In genomic region chr11:62929799-62930198, GRCm38 (mm10) we compare ENCODE assay signal across 9 mouse cellular contexts. TPM values are rescaled to one million over a fixed set of nuclear protein-coding genes. Genes with fewer than 3 reads are reported as not detected.
DNase-seq lines count a peak whose midpoint lies in the region; ATAC-seq and TF ChIP-seq lines count a peak whose summit lies in the region.
"Had no signal": no experiment of that assay in that cellular context is flagged by ENCODE, and none has a peak within 500 bp of the region (broad histone marks: within the 10 kb centered on the region; RNA-seq: fewer than 3 reads in every experiment).

No protein-coding gene starts in this region.

- TF ChIP-seq POLR2A in CH12.LX (IDR thresholded peaks at IDR 0.05; ENCODE audit: low read depth, low read length), result no peak
- no peak for TF ChIP-seq POLR2A in kidney, adult 2 months (IDR thresholded peaks at IDR 0.05; ENCODE audit: low read depth, low read length)

- WGBS in kidney, adult 2 months, result 44% methylated on average over 3 of the region's 3 CpGs
- WGBS in liver, embryonic 15.5 days (ENCODE audit: insufficient replicate concordance), result 13% methylated on average over 3 of the region's 3 CpGs
- 69% methylated on average over 3 of the region's 3 CpGs for WGBS in forebrain, embryonic 10.5 days
- 79% methylated on average over 3 of the region's 3 CpGs for WGBS in forebrain, embryonic 12.5 days

- no peaks in the 10 kb centered on the region for H3K79me2 ChIP-seq in CH12.LX (replicated peaks; ENCODE audit: control insufficient read depth, extremely low read depth, insufficient read depth, poor library complexity, severe bottlenecking)

- H3K27ac ChIP-seq in CH12.LX (ENCODE audit: insufficient read depth, low read depth), result no peak overlapping the region
- peak overlapping the region; percentile 48; the same call in 1 of the 2 replicates for H3K27ac ChIP-seq in kidney, adult 2 months (ENCODE audit: insufficient read depth, low read depth, low read length)
- no peak overlapping the region for H3K27ac ChIP-seq in liver, embryonic 15.5 days (replicated peaks)
- no peak overlapping the region for H3K27ac ChIP-seq in forebrain, embryonic 10.5 days
- no peak overlapping the region for H3K27ac ChIP-seq in forebrain, embryonic 12.5 days
- H3K27ac ChIP-seq: midbrain, embryonic 12.5 days had no signal

- H3K27me3 ChIP-seq in CH12.LX (replicated peaks), result no peaks in the 10 kb centered on the region
- H3K27me3 ChIP-seq in kidney, adult 2 months (replicated peaks; ENCODE audit: control insufficient read depth, insufficient read depth, low read length), result no peaks in the 10 kb centered on the region
- no peaks in the 10 kb centered on the region for H3K27me3 ChIP-seq in liver, embryonic 15.5 days
- no peaks in the 10 kb centered on the region for H3K27me3 ChIP-seq in forebrain, embryonic 10.5 days (ENCODE audit: poor library complexity, severe bottlenecking)
- H3K27me3 ChIP-seq in forebrain, embryonic 12.5 days, result no peaks in the 10 kb centered on the region
- H3K27me3 ChIP-seq: midbrain, embryonic 12.5 days had no signal

- H3K9me3 ChIP-seq in CH12.LX (replicated peaks; ENCODE audit: low read length), result peaks cover 3% of the 10 kb centered on the region
- no peaks in the 10 kb centered on the region for H3K9me3 ChIP-seq in liver, embryonic 15.5 days (replicated peaks)
- H3K9me3 ChIP-seq in forebrain, embryonic 10.5 days, result no peaks in the 10 kb centered on the region
- no peaks in the 10 kb centered on the region for H3K9me3 ChIP-seq in forebrain, embryonic 12.5 days
- H3K9me3 ChIP-seq: midbrain, embryonic 12.5 days had no signal

- H3K9ac ChIP-seq in CH12.LX (ENCODE audit: insufficient read depth, low read depth), result no peak overlapping the region
- no peak overlapping the region for H3K9ac ChIP-seq in liver, embryonic 15.5 days
- H3K9ac ChIP-seq in forebrain, embryonic 12.5 days, result no peak overlapping the region
- H3K9ac ChIP-seq: midbrain, embryonic 12.5 days had no signal

- DNase-seq in embryo, embryonic 10 days (ENCODE audit: low spot score), result peak; percentile 45
- DNase-seq in embryo, embryonic 11 days, result no peak
- DNase-seq in CH12.LX (ENCODE audit: extremely low read depth), result peak; percentile 66
- DNase-seq in kidney, adult 2 months, result peak; percentile 86
- no peak for DNase-seq in forebrain, embryonic 10.5 days (ENCODE audit: extremely low spot score, low spot score)
- no peak for DNase-seq in retina, postnatal 1 day

- peak; percentile 34; the same call in 1 of the 2 replicates for TF ChIP-seq EP300 in CH12.LX (IDR thresholded peaks at IDR 0.05; ENCODE audit: low read length)

- peak; percentile 36 for TF ChIP-seq RAD21 in CH12.LX (IDR thresholded peaks at IDR 0.05; ENCODE audit: low read depth, low read length)

- in situ Hi-C loops in CH12.LX (cut with MboI; ENCODE audit: low pct_ligation_motif_present, low pct_unique_long_range_greater_than_20kb, low sequenced_read_pairs), result no loop called here

- TF ChIP-seq CTCF in CH12.LX (conservative IDR thresholded peaks at IDR 0.05 in 1 of 2, IDR thresholded peaks at IDR 0.05 in 1 of 2; ENCODE audit: low read depth in 2 of 2, low read length in 2 of 2), result peak in 1 of 2 experiments; percentile 36; a peak in 2 of 4 replicates
- TF ChIP-seq CTCF in kidney, adult 2 months (conservative IDR thresholded peaks at IDR 0.05; ENCODE audit: insufficient read depth, insufficient read length, low read depth, low read length), result no peak

- H3K4me3 ChIP-seq in CH12.LX (replicated peaks in 1 of 3; ENCODE audit: low read depth in 2 of 3, low read length in 2 of 3, poor library complexity in 1 of 3), result no peak overlapping the region
- H3K4me3 ChIP-seq in kidney, adult 2 months (ENCODE audit: insufficient read depth, low read depth, low read length), result no peak overlapping the region
- no peak overlapping the region for H3K4me3 ChIP-seq in liver, embryonic 15.5 days (replicated peaks)
- no peak overlapping the region for H3K4me3 ChIP-seq in forebrain, embryonic 10.5 days
- H3K4me3 ChIP-seq in forebrain, embryonic 12.5 days (replicated peaks), result no peak overlapping the region
- H3K4me3 ChIP-seq: midbrain, embryonic 12.5 days had no signal

- ATAC-seq in liver, embryonic 15.5 days (ENCODE audit: insufficient read depth), result peak; percentile 80
- no peak for ATAC-seq in forebrain, embryonic 12.5 days (ENCODE audit: low FRiP score)

- H3K4me2 ChIP-seq in CH12.LX (ENCODE audit: insufficient read depth, low read depth, poor library complexity, severe bottlenecking), result no peak overlapping the region
- no peak overlapping the region for H3K4me2 ChIP-seq in liver, embryonic 15.5 days
- no peak overlapping the region for H3K4me2 ChIP-seq in forebrain, embryonic 12.5 days
- H3K4me2 ChIP-seq: midbrain, embryonic 12.5 days had no signal

- peaks cover 0 to 14% of the 10 kb centered on the region in 2 experiments; a peak in 3 of 4 replicates for H3K4me1 ChIP-seq in CH12.LX (ENCODE audit: control insufficient read depth in 1 of 2, insufficient read depth in 2 of 2)
- no peaks in the 10 kb centered on the region for H3K4me1 ChIP-seq in kidney, adult 2 months (ENCODE audit: control insufficient read depth, insufficient read depth, low read length)
- H3K4me1 ChIP-seq in liver, embryonic 15.5 days (replicated peaks), result peaks cover 16% of the 10 kb centered on the region
- no peaks in the 10 kb centered on the region for H3K4me1 ChIP-seq in forebrain, embryonic 10.5 days
- H3K4me1 ChIP-seq in forebrain, embryonic 12.5 days, result no peaks in the 10 kb centered on the region
- H3K4me1 ChIP-seq: midbrain, embryonic 12.5 days had no signal

- H3K36me3 ChIP-seq in CH12.LX (replicated peaks in 1 of 2; ENCODE audit: control insufficient read depth in 1 of 2, insufficient read depth in 1 of 2, low read length in 1 of 2), result no peaks in the 10 kb centered on the region
- H3K36me3 ChIP-seq in kidney, adult 2 months (ENCODE audit: control insufficient read depth, insufficient read depth, low read length), result no peaks in the 10 kb centered on the region
- no peaks in the 10 kb centered on the region for H3K36me3 ChIP-seq in liver, embryonic 15.5 days (replicated peaks)
- H3K36me3 ChIP-seq in forebrain, embryonic 10.5 days (replicated peaks), result no peaks in the 10 kb centered on the region
- no peaks in the 10 kb centered on the region for H3K36me3 ChIP-seq in forebrain, embryonic 12.5 days (replicated peaks)
- H3K36me3 ChIP-seq: midbrain, embryonic 12.5 days had no signal

- dilution Hi-C loops in CH12.LX (cut with MboI; ENCODE audit: extremely low pct_ligation_motif_present, extremely low pct_unique_long_range_greater_than_20kb, low sequenced_read_pairs), result no loop called here

TF ChIP-seq in CH12.LX, 34 proteins besides CTCF, POLR2A, EP300 and RAD21 (continues in another document):
- TF ChIP-seq CHD2 (IDR thresholded peaks at IDR 0.05; ENCODE audit: low read length) (no peak), GABPA (IDR thresholded peaks at IDR 0.05; ENCODE audit: insufficient replicate concordance, low read depth, low read length) (no peak), ELF1 (IDR thresholded peaks at IDR 0.05; ENCODE audit: low read depth, low read length) (no peak), CHD1 (IDR thresholded peaks at IDR 0.05; ENCODE audit: low read depth, low read length) (no peak), JUN (IDR thresholded peaks at IDR 0.05; ENCODE audit: insufficient read depth, low read depth, low read length) (no peak), MYC (IDR thresholded peaks at IDR 0.05; ENCODE audit: low read depth, low read length) (no peak), ZMIZ1 (IDR thresholded peaks at IDR 0.05; ENCODE audit: low read depth, low read length) (no peak), USF1 (IDR thresholded peaks at IDR 0.05; ENCODE audit: low read depth, low read length) (no peak), USF2 (conservative IDR thresholded peaks at IDR 0.05; ENCODE audit: low read depth, low read length) (no peak), E2F4 (IDR thresholded peaks at IDR 0.05; ENCODE audit: insufficient replicate concordance, low read depth, low read length) (no peak), ZC3H11A (IDR thresholded peaks at IDR 0.05; ENCODE audit: low read depth, low read length) (no peak), MAZ (IDR thresholded peaks at IDR 0.05; ENCODE audit: low read depth, low read length) (no peak), ZNF384 (IDR thresholded peaks at IDR 0.05; ENCODE audit: low read depth, low read length) (no peak), SIN3A (IDR thresholded peaks at IDR 0.05; ENCODE audit: low read length) (no peak), MAX (IDR thresholded peaks at IDR 0.05; ENCODE audit: low read length) (no peak), IRF4 (IDR thresholded peaks at IDR 0.05; ENCODE audit: low read depth, low read length) (no peak), UBTF (IDR thresholded peaks at IDR 0.05; ENCODE audit: low read depth, low read length) (no peak), ETS1 (conservative IDR thresholded peaks at IDR 0.05; ENCODE audit: low read depth, low read length) (peak; percentile 25; the same call in 1 of the 2 replicates), HCFC1 (IDR thresholded peaks at IDR 0.05; ENCODE audit: low read depth, low read length) (no peak), KAT2A (IDR thresholded peaks at IDR 0.05; ENCODE audit: insufficient replicate concordance, low read length) (no peak), MEF2A (IDR thresholded peaks at IDR 0.05; ENCODE audit: borderline replicate concordance, low read depth, low read length) (no peak), BHLHE40 (IDR thresholded peaks at IDR 0.05; ENCODE audit: low read depth, low read length) (peak; percentile 12; the same call in 1 of the 2 replicates), SMC3 (IDR thresholded peaks at IDR 0.05; ENCODE audit: low read depth, low read length) (peak; percentile 22; the same call in 1 of the 2 replicates)

RNA-seq across cellular contexts. Expression of gene Cdrt4, which starts 21.2 kb away (rescaled TPM):
- total RNA-seq in CH12.LX (2012; rRNA removed), result not detected in 2 replicates
- not detected in 2 replicates for total RNA-seq in CH12.LX (2014; rRNA removed)
- polyA plus RNA-seq in CH12.LX (2012; ENCODE audit: insufficient read length, low read depth), result not detected in 2 replicates
- polyA plus RNA-seq in kidney, adult 2 months (2012; rRNA removed), result 0.14 TPM in 1 of 2 replicates, not detected in the other
- not detected in 2 replicates for polyA plus RNA-seq in liver, embryonic 15.5 days (2015; fragmentation: Nextera tagmentation; extraction: Ambion mirVana)
- not detected in 2 replicates for polyA plus RNA-seq in forebrain, embryonic 10.5 days (2016; fragmentation: Nextera tagmentation; extraction: Ambion mirVana)
- not detected in 2 replicates for polyA plus RNA-seq in forebrain, embryonic 12.5 days (2016; fragmentation: Nextera tagmentation; extraction: Ambion mirVana)
- polyA plus RNA-seq: midbrain, embryonic 12.5 days had no signal

RNA-seq across cellular contexts. Expression of gene Tvp23b, which starts 50.5 kb away (rescaled TPM):
- total RNA-seq in CH12.LX (2012; rRNA removed) (57.7 and 62.2 TPM in 2 replicates), CH12.LX (2014; rRNA removed) (68.7 and 71.2 TPM in 2 replicates)
- polyA plus RNA-seq in CH12.LX (2012; ENCODE audit: insufficient read length, low read depth), result 39.6 and 40.9 TPM in 2 replicates
- 21.3 and 26.1 TPM in 2 replicates for polyA plus RNA-seq in kidney, adult 2 months (2012; rRNA removed)
- polyA plus RNA-seq in liver, embryonic 15.5 days (2015; fragmentation: Nextera tagmentation; extraction: Ambion mirVana), result 27.0 and 29.6 TPM in 2 replicates
- 36.1 and 40.7 TPM in 2 replicates for polyA plus RNA-seq in forebrain, embryonic 10.5 days (2016; fragmentation: Nextera tagmentation; extraction: Ambion mirVana)
- 41.3 and 42.2 TPM in 2 replicates for polyA plus RNA-seq in forebrain, embryonic 12.5 days (2016; fragmentation: Nextera tagmentation; extraction: Ambion mirVana)

Comparison
In these comparisons a context has a peak if more than half of its experiments do, and no peak if none do; other contexts are left out.
1. DNase-seq: peak in embryo, embryonic 10 days (single experiment), CH12.LX (single experiment) and kidney, adult 2 months (single experiment); none in embryo, embryonic 11 days (single experiment), forebrain, embryonic 10.5 days (single experiment) and retina, postnatal 1 day (single experiment).